In genomic region chr15:97030984-97031492, GRCm38 (mm10) we compare ENCODE assay signal across 23 mouse cellular contexts. TPM values are rescaled to one million over a fixed set of nuclear protein-coding genes. Genes with fewer than 3 reads are reported as not detected.
DNase-seq lines count a peak whose midpoint lies in the region; ATAC-seq and TF ChIP-seq lines count a peak whose summit lies in the region.
"Had no signal": no experiment of that assay in that cellular context is flagged by ENCODE, and none has a peak within 500 bp of the region (broad histone marks: within the 10 kb centered on the region; RNA-seq: fewer than 3 reads in every experiment).

No protein-coding gene starts in this region.

- H3K36me3 ChIP-seq in heart, embryonic 11.5 days (ENCODE audit: control insufficient read depth, insufficient read depth, low read length): no peaks in the 10 kb centered on the region
- H3K36me3 ChIP-seq in liver, adult 2 months (ENCODE audit: control insufficient read depth, insufficient read depth, low read length): peaks cover 3% of the 10 kb centered on the region
- H3K36me3 ChIP-seq in liver, embryonic 12.5 days: no peaks in the 10 kb centered on the region
- no peaks in the 10 kb centered on the region for H3K36me3 ChIP-seq in liver, postnatal 0 days (replicated peaks; ENCODE audit: insufficient read depth, low read length)
- H3K36me3 ChIP-seq in midbrain, embryonic 11.5 days (ENCODE audit: control insufficient read depth, insufficient read depth, low read length): no peaks in the 10 kb centered on the region
- no peaks in the 10 kb centered on the region for H3K36me3 ChIP-seq in midbrain, postnatal 0 days (ENCODE audit: insufficient read depth, low read length)
- H3K36me3 ChIP-seq: G1E had no signal

- ATAC-seq in heart, embryonic 11.5 days (replicated peaks; ENCODE audit: insufficient number of reproducible peaks, low FRiP score, low TSS enrichment): no peak
- no peak for ATAC-seq in liver, embryonic 12.5 days
- ATAC-seq in liver, postnatal 0 days: peak; percentile 62
- no peak for ATAC-seq in midbrain, embryonic 11.5 days (ENCODE audit: low FRiP score)
- no peak for ATAC-seq in midbrain, postnatal 0 days (ENCODE audit: low FRiP score)
- ATAC-seq: activated CD4-positive, CD25-positive, alpha-beta regulatory T cell, adult 4 months; CD4-positive, CD25-positive, alpha-beta regulatory T cell, adult 4 months; Patski had no signal

- peaks cover 21% of the 10 kb centered on the region for H3K79me2 ChIP-seq in liver, adult 2 months (ENCODE audit: control insufficient read depth, insufficient read depth, low read length)

- H3K9ac ChIP-seq in heart, embryonic 11.5 days (ENCODE audit: low read depth, low read length): no peak overlapping the region
- peak overlapping the region; percentile 84; the same call in 1 of the 2 replicates for H3K9ac ChIP-seq in liver, adult 2 months (ENCODE audit: low read depth, low read length)
- no peak overlapping the region for H3K9ac ChIP-seq in liver, embryonic 12.5 days
- H3K9ac ChIP-seq in liver, postnatal 0 days (replicated peaks): peak overlapping the region; percentile 54
- no peak overlapping the region for H3K9ac ChIP-seq in midbrain, embryonic 11.5 days (ENCODE audit: low read length)
- H3K9ac ChIP-seq in midbrain, postnatal 0 days (replicated peaks; ENCODE audit: low read length, poor library complexity, severe bottlenecking): no peak overlapping the region

- WGBS in heart, embryonic 11.5 days (ENCODE audit: insufficient replicate concordance): 89% methylated on average over 10 of the region's 10 CpGs
- WGBS in liver, adult 2 months: 23% methylated on average over 10 of the region's 10 CpGs
- WGBS in liver, embryonic 12.5 days (ENCODE audit: insufficient replicate concordance): 82% methylated on average over 10 of the region's 10 CpGs
- WGBS in liver, postnatal 0 days (ENCODE audit: insufficient replicate concordance): 79% methylated on average over 10 of the region's 10 CpGs
- 93% methylated on average over 10 of the region's 10 CpGs for WGBS in midbrain, embryonic 11.5 days
- WGBS in midbrain, postnatal 0 days: 96% methylated on average over 10 of the region's 10 CpGs

- H3K4me2 ChIP-seq in heart, embryonic 11.5 days: no peak overlapping the region
- H3K4me2 ChIP-seq in liver, embryonic 12.5 days: no peak overlapping the region
- peak overlapping the region; percentile 45; the same call in 1 of the 2 replicates for H3K4me2 ChIP-seq in liver, postnatal 0 days (ENCODE audit: low read depth, low read length)
- H3K4me2 ChIP-seq in midbrain, embryonic 11.5 days: no peak overlapping the region
- no peak overlapping the region for H3K4me2 ChIP-seq in midbrain, postnatal 0 days (ENCODE audit: low read depth, low read length, poor library complexity, severe bottlenecking)

- peaks cover 19% of the 10 kb centered on the region for H3K4me1 ChIP-seq in heart, embryonic 11.5 days (ENCODE audit: control insufficient read depth, insufficient read depth, low read length)
- peaks cover 13% of the 10 kb centered on the region for H3K4me1 ChIP-seq in liver, adult 2 months (ENCODE audit: control insufficient read depth, insufficient read depth, low read length)
- H3K4me1 ChIP-seq in liver, embryonic 12.5 days: peaks cover 5% of the 10 kb centered on the region; the same call in 1 of the 2 replicates
- H3K4me1 ChIP-seq in liver, postnatal 0 days (ENCODE audit: insufficient read depth): peaks cover 3% of the 10 kb centered on the region
- peaks cover 3% of the 10 kb centered on the region; the same call in 1 of the 2 replicates for H3K4me1 ChIP-seq in midbrain, embryonic 11.5 days (ENCODE audit: control insufficient read depth, insufficient read depth, low read length)
- no peaks in the 10 kb centered on the region for H3K4me1 ChIP-seq in midbrain, postnatal 0 days (ENCODE audit: insufficient read depth, low read length)

- H3K27me3 ChIP-seq in heart, embryonic 11.5 days (ENCODE audit: control insufficient read depth, insufficient read depth, low read length): no peaks in the 10 kb centered on the region
- no peaks in the 10 kb centered on the region for H3K27me3 ChIP-seq in liver, adult 2 months (ENCODE audit: control insufficient read depth, insufficient read depth, low read length)
- H3K27me3 ChIP-seq in liver, embryonic 12.5 days (replicated peaks): no peaks in the 10 kb centered on the region
- H3K27me3 ChIP-seq in liver, postnatal 0 days (ENCODE audit: insufficient read depth, low read length): no peaks in the 10 kb centered on the region
- no peaks in the 10 kb centered on the region for H3K27me3 ChIP-seq in midbrain, embryonic 11.5 days (ENCODE audit: control insufficient read depth, insufficient read depth, low read length)
- no peaks in the 10 kb centered on the region for H3K27me3 ChIP-seq in midbrain, postnatal 0 days (ENCODE audit: insufficient read depth, low read length)
- H3K27me3 ChIP-seq: CH12.LX, Patski had no signal

- peak; percentile 40 for DNase-seq in heart, adult 11 months
- peak; percentile 99 for DNase-seq in liver, adult 2 months (ENCODE audit: extremely low read depth, low read depth, low spot score)
- DNase-seq in liver, postnatal 0 days: peak; percentile 52
- no peak for DNase-seq in liver
- peak; percentile 26 for DNase-seq in midbrain, embryonic 11.5 days (ENCODE audit: low spot score, missing footprints)
- no peak for DNase-seq in midbrain, postnatal 0 days (ENCODE audit: low spot score)
- DNase-seq: adrenal gland, adult 2 months; adrenal gland, adult 8-10 months; adrenal gland, postnatal 10 days; adrenal gland, postnatal 14 days; adrenal gland, postnatal 25 days; adrenal gland, postnatal 36 days; B cell, adult 2 months; cerebellum, adult 11 months; cerebellum, adult 11-12 months had no signal

- TF ChIP-seq EP300 in liver, postnatal 0 days (IDR thresholded peaks at IDR 0.05; ENCODE audit: low read depth): peak; percentile 68

- TF ChIP-seq CTCF in liver, adult 2 months (IDR thresholded peaks at IDR 0.05; ENCODE audit: low read depth, low read length): no peak
- TF ChIP-seq CTCF in liver, postnatal 0 days (IDR thresholded peaks at IDR 0.05; ENCODE audit: low read depth): no peak
- no peak for TF ChIP-seq CTCF in midbrain, postnatal 0 days (IDR thresholded peaks at IDR 0.05)

- H3K4me3 ChIP-seq in heart, embryonic 11.5 days (ENCODE audit: low read depth, low read length): no peak overlapping the region
- peak overlapping the region; percentile 62 for H3K4me3 ChIP-seq in liver, adult 2 months (ENCODE audit: insufficient read depth, low read depth, low read length)
- no peak overlapping the region for H3K4me3 ChIP-seq in liver, embryonic 12.5 days
- no peak overlapping the region for H3K4me3 ChIP-seq in liver, postnatal 0 days (ENCODE audit: low read depth, low read length)
- H3K4me3 ChIP-seq in midbrain, embryonic 11.5 days (ENCODE audit: low read depth, low read length): no peak overlapping the region
- H3K4me3 ChIP-seq in midbrain, postnatal 0 days (ENCODE audit: low read depth, low read length): no peak overlapping the region

- H3K27ac ChIP-seq in heart, embryonic 11.5 days (ENCODE audit: low read depth, low read length): no peak overlapping the region
- H3K27ac ChIP-seq in liver, adult 2 months (replicated peaks; ENCODE audit: insufficient read depth, low read depth, low read length): peak overlapping the region; percentile 86
- no peak overlapping the region for H3K27ac ChIP-seq in liver, embryonic 12.5 days
- peak overlapping the region; percentile 97 for H3K27ac ChIP-seq in liver, postnatal 0 days (ENCODE audit: low read depth)
- no peak overlapping the region for H3K27ac ChIP-seq in midbrain, embryonic 11.5 days (ENCODE audit: low read depth, low read length)
- H3K27ac ChIP-seq in midbrain, postnatal 0 days (ENCODE audit: low read depth, low read length): no peak overlapping the region

- TF ChIP-seq POLR2A in liver, adult 2 months (IDR thresholded peaks at IDR 0.05; ENCODE audit: extremely low read depth, insufficient read depth, low read length): no peak

- no peaks in the 10 kb centered on the region for H3K9me3 ChIP-seq in heart, embryonic 11.5 days (replicated peaks; ENCODE audit: control insufficient read depth, low read length)
- H3K9me3 ChIP-seq in liver, embryonic 12.5 days (replicated peaks): no peaks in the 10 kb centered on the region
- H3K9me3 ChIP-seq in liver, postnatal 0 days (ENCODE audit: low read length): no peaks in the 10 kb centered on the region
- H3K9me3 ChIP-seq in midbrain, embryonic 11.5 days (ENCODE audit: control insufficient read depth, low read length): no peaks in the 10 kb centered on the region
- H3K9me3 ChIP-seq in midbrain, postnatal 0 days (ENCODE audit: low read length): no peaks in the 10 kb centered on the region

RNA-seq across cellular contexts. Expression of gene Slc38a4, which starts 24.7 kb away (rescaled TPM):
- 177 and 185 TPM in 2 replicates for polyA plus RNA-seq in heart, embryonic 11.5 days (2014; fragmentation: Nextera tagmentation; extraction: Ambion mirVana)
- total RNA-seq in liver, adult 2 months (2014; rRNA removed): 1,197 and 1,621 TPM in 2 replicates
- polyA plus RNA-seq in liver, adult 2 months (2012; rRNA removed): 659 and 663 TPM in 2 replicates
- 43.1 and 45.1 TPM in 2 replicates for polyA plus RNA-seq in liver, embryonic 12.5 days (2016; fragmentation: Nextera tagmentation; extraction: Ambion mirVana)
- 295 and 302 TPM in 2 replicates for polyA plus RNA-seq in liver, postnatal 0 days (2015; fragmentation: Nextera tagmentation; extraction: Ambion mirVana)
- polyA plus RNA-seq in midbrain, embryonic 11.5 days (2014; fragmentation: Nextera tagmentation; extraction: Ambion mirVana): 20.9 and 25.3 TPM in 2 replicates
- total RNA-seq in midbrain, postnatal 0 days (2014; rRNA removed): 4.0 and 4.5 TPM in 2 replicates
- polyA plus RNA-seq in midbrain, postnatal 0 days (2015; fragmentation: Nextera tagmentation; extraction: Ambion mirVana): 3.7 and 3.9 TPM in 2 replicates
- total RNA-seq: MEL had no signal
- polyA plus RNA-seq: activated CD4-positive, CD25-positive, alpha-beta regulatory T cell, adult 4 months; CD4-positive, CD25-positive, alpha-beta regulatory T cell, adult 4 months; G1E had no signal

Comparison
In these comparisons a context has a peak if more than half of its experiments do, and no peak if none do; other contexts are left out.
1. DNase-seq: peak in heart, adult 11 months (single experiment), liver, adult 2 months (single experiment), liver, postnatal 0 days (single experiment) and midbrain, embryonic 11.5 days (single experiment); none in liver (single experiment) and midbrain, postnatal 0 days (single experiment).
2. H3K27ac ChIP-seq: peak in liver, adult 2 months (single experiment) and liver, postnatal 0 days (single experiment); none in heart, embryonic 11.5 days (single experiment), liver, embryonic 12.5 days (single experiment), midbrain, embryonic 11.5 days (single experiment) and midbrain, postnatal 0 days (single experiment).
3. H3K9ac ChIP-seq: peak in liver, adult 2 months (single experiment) and liver, postnatal 0 days (single experiment); none in heart, embryonic 11.5 days (single experiment), liver, embryonic 12.5 days (single experiment), midbrain, embryonic 11.5 days (single experiment) and midbrain, postnatal 0 days (single experiment).